Mouse (Mus musculus) erythroblast, embryonic 14.5 days (primary cell): ENCODE results near the gene Mapt.

ENCODE experiments used
- GATA1 ChIP-seq: IDR thresholded peaks from 2 replicates; pipeline ENCODE4 v1.6.1; 2012; ENCODE audit warnings: low read length, inconsistent platforms, mixed read lengths
- TAL1 ChIP-seq: IDR thresholded peaks from 3 replicates; pipeline ENCODE4 v1.6.1; 2012; ENCODE audit warnings: low read length, inconsistent platforms, mixed read lengths

- TF ChIP-seq GATA1: no peak
- TF ChIP-seq TAL1: no peak
These were observed 41.2 kb downstream of the Mapt start for GRCm38 (mm10) chr11:104272352-104272751.
